Comparison of ENCODE assay signal across 9 mouse cellular contexts in the genomic region with DNA sequence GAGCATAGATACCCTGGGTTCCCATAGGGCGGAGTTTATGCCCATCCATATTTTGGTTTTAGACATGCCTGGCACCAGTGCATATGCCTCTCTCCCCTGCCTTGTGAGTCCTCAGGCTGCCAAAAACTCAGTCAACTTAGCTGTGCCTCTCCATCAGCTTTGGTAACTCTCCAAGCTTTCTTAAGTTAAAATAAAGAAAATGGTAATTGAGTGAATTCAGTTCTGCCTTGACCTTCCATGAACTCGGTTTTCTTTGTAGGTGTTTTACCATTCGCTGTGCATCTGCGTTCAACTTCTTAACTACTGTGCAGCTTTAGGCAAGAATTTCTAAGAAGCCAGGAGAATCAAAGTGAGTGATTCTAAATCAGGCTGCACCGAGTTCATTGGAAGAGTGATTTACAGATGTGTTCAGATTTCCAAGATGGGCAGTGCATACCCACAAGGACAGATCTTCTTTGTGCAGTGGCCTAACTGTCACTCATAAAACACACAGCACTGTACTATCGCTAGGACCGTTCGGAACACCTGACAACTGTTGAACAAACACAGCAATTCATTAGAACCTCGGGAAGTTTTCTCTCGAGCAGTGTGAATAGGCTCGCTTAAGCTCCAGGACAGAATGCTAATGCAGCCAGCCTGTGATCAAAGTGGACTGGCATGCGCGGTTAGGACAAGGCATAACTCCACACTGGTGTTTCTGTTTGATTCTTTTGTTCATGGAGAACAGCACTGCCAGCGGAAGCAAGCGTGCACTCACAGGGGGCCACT.
DNase-seq lines count a peak whose midpoint lies in the region; ATAC-seq and TF ChIP-seq lines count a peak whose summit lies in the region.
"Had no signal": no experiment of that assay in that cellular context is flagged by ENCODE, and none has a peak within 500 bp of the region (broad histone marks: within the 10 kb centered on the region; RNA-seq: fewer than 3 reads in every experiment).

No protein-coding gene starts in this region.

- DNase-seq in ZHBTc4 (ENCODE audit: low read depth, low spot score) = peak; percentile 29
- DNase-seq in embryonic facial prominence, embryonic 14.5 days (ENCODE audit: low spot score) = peak; percentile 17
- peak; percentile 79 for DNase-seq in hindbrain, postnatal 0 days (ENCODE audit: low spot score)
- no peak for DNase-seq in c-Kit-positive CD71-positive TER-119-positive erythroid progenitor cells, embryonic 14.5 days (ENCODE audit: low spot score)
- no peak for DNase-seq in adipocyte (ENCODE audit: low spot score)
- no peak for DNase-seq in kidney, adult 9 months

- H3K27ac ChIP-seq in embryonic facial prominence, embryonic 14.5 days (replicated peaks; ENCODE audit: low read depth, low read length) = no peak overlapping the region
- peak overlapping the region; percentile 78 for H3K27ac ChIP-seq in hindbrain, postnatal 0 days
- H3K27ac ChIP-seq in midbrain, embryonic 16.5 days (ENCODE audit: low read length) = peak overlapping the region; percentile 58
- H3K27ac ChIP-seq: liver, embryonic 14.5 days had no signal

- no peaks in the 10 kb centered on the region for H3K36me3 ChIP-seq in embryonic facial prominence, embryonic 14.5 days (ENCODE audit: control insufficient read depth, insufficient read depth, low read length)
- no peaks in the 10 kb centered on the region for H3K36me3 ChIP-seq in hindbrain, postnatal 0 days (ENCODE audit: insufficient read depth, low read length)
- H3K36me3 ChIP-seq in midbrain, embryonic 16.5 days (ENCODE audit: control insufficient read depth, insufficient read depth, low read length) = no peaks in the 10 kb centered on the region

- no peak for ATAC-seq in embryonic facial prominence, embryonic 14.5 days (ENCODE audit: low read depth)
- peak; percentile 97 for ATAC-seq in hindbrain, postnatal 0 days
- peak; percentile 94 for ATAC-seq in midbrain, embryonic 16.5 days
- ATAC-seq in megakaryocyte progenitor cell, adult 5-6 weeks (replicated peaks; ENCODE audit: poor library complexity) = no peak

- no peaks in the 10 kb centered on the region for H3K9me3 ChIP-seq in embryonic facial prominence, embryonic 14.5 days (ENCODE audit: control insufficient read depth, low read length)
- no peaks in the 10 kb centered on the region for H3K9me3 ChIP-seq in hindbrain, postnatal 0 days (ENCODE audit: low read length)
- H3K9me3 ChIP-seq in midbrain, embryonic 16.5 days (replicated peaks; ENCODE audit: control insufficient read depth, low read length, poor library complexity, severe bottlenecking) = no peaks in the 10 kb centered on the region

- peak overlapping the region; percentile 10; the same call in 1 of the 2 replicates for H3K4me2 ChIP-seq in embryonic facial prominence, embryonic 14.5 days (ENCODE audit: low read depth, low read length)
- H3K4me2 ChIP-seq in hindbrain, postnatal 0 days (ENCODE audit: low read depth, low read length) = peak overlapping the region; percentile 5
- H3K4me2 ChIP-seq in midbrain, embryonic 16.5 days (ENCODE audit: low read length) = peak overlapping the region; percentile 44

- no peak overlapping the region for H3K9ac ChIP-seq in embryonic facial prominence, embryonic 14.5 days (ENCODE audit: low read depth, low read length)
- no peak overlapping the region for H3K9ac ChIP-seq in hindbrain, postnatal 0 days (replicated peaks; ENCODE audit: low read length)
- H3K9ac ChIP-seq in midbrain, embryonic 16.5 days (ENCODE audit: low read depth, low read length) = 0 out of 2 replicates have a peak overlapping the region, but pooled peaks have one; percentile 21
- H3K9ac ChIP-seq: liver, embryonic 14.5 days had no signal

- no peak overlapping the region for H3K4me3 ChIP-seq in embryonic facial prominence, embryonic 14.5 days (ENCODE audit: low read depth, low read length)
- no peak overlapping the region for H3K4me3 ChIP-seq in hindbrain, postnatal 0 days (ENCODE audit: low read length)
- H3K4me3 ChIP-seq in midbrain, embryonic 16.5 days (ENCODE audit: low read depth, low read length) = no peak overlapping the region

- TF ChIP-seq CTCF in hindbrain, postnatal 0 days (IDR thresholded peaks at IDR 0.05; ENCODE audit: low read depth) = no peak

- H3K4me1 ChIP-seq in embryonic facial prominence, embryonic 14.5 days (ENCODE audit: control insufficient read depth, insufficient read depth, low read length) = no peaks in the 10 kb centered on the region
- H3K4me1 ChIP-seq in hindbrain, postnatal 0 days (ENCODE audit: insufficient read depth, low read length) = peaks cover 5% of the 10 kb centered on the region; the same call in 1 of the 2 replicates
- H3K4me1 ChIP-seq in midbrain, embryonic 16.5 days (ENCODE audit: control insufficient read depth, insufficient read depth, low read length) = peaks cover 7% of the 10 kb centered on the region

- WGBS in embryonic facial prominence, embryonic 14.5 days = 53% methylated on average over 15 of the region's 15 CpGs
- 26% methylated on average over 15 of the region's 15 CpGs for WGBS in hindbrain, postnatal 0 days
- 15% methylated on average over 15 of the region's 15 CpGs for WGBS in midbrain, embryonic 16.5 days

- no peaks in the 10 kb centered on the region for H3K27me3 ChIP-seq in embryonic facial prominence, embryonic 14.5 days (replicated peaks; ENCODE audit: control insufficient read depth, insufficient read depth, low read length)
- no peaks in the 10 kb centered on the region for H3K27me3 ChIP-seq in hindbrain, postnatal 0 days (ENCODE audit: insufficient read depth, low read length)
- H3K27me3 ChIP-seq in midbrain, embryonic 16.5 days (ENCODE audit: control insufficient read depth, insufficient read depth, low read depth, low read length) = no peaks in the 10 kb centered on the region

Comparison
In these comparisons a context has a peak if more than half of its experiments do, and no peak if none do; other contexts are left out.
1. DNase-seq: peak in ZHBTc4 (single experiment), embryonic facial prominence, embryonic 14.5 days (single experiment) and hindbrain, postnatal 0 days (single experiment); none in c-Kit-positive CD71-positive TER-119-positive erythroid progenitor cells, embryonic 14.5 days (single experiment), adipocyte (single experiment) and kidney, adult 9 months (single experiment).
2. ATAC-seq: peak in hindbrain, postnatal 0 days (single experiment) and midbrain, embryonic 16.5 days (single experiment); none in embryonic facial prominence, embryonic 14.5 days (single experiment) and megakaryocyte progenitor cell, adult 5-6 weeks (single experiment).
3. Peak in every context shown above with its lines, with median percentiles within 50 percentile points of each other: H3K4me2 ChIP-seq.